Mouse (Mus musculus) cerebral cortex, adult 2 months (tissue): ENCODE results near the gene Tmem121b.

ENCODE experiments used
- WGBS: fragments of 180-500 bp; shearing (Covaris S2); methylation state at CpG from one replicate; pipeline ENCODE4 v1.1.7; 2018; 5-methylcytosine and 5-hydroxymethylcytosine counted together

The Tmem121b gene

GRCm38 (mm10) chr6:120492499-120493373 is 871 bp downstream of the Tmem121b start:
- WGBS: 1% methylated on average over 95 of the region's 95 CpGs

GRCm38 (mm10) chr6:120491862-120492498 is 1.6 kb downstream of the Tmem121b start:
- WGBS: 12% methylated on average over 22 of the region's 22 CpGs

- 20% methylated on average over 7 of the region's 7 CpGs for WGBS
Observed at GRCm38 (mm10) chr6:120491064-120491463, 2.5 kb downstream of the Tmem121b start.

- WGBS: 49% methylated on average over 2 of the region's 2 CpGs
Observed at GRCm38 (mm10) chr6:120489461-120489860, 4.1 kb downstream of the Tmem121b start.

- 40% methylated on average over 3 of the region's 3 CpGs for WGBS
Observed at GRCm38 (mm10) chr6:120488647-120489046, 5.0 kb downstream of the Tmem121b start.

- 36% methylated on average over 8 of the region's 8 CpGs for WGBS
Observed at GRCm38 (mm10) chr6:120486051-120486510, 7.5 kb downstream of the Tmem121b start.

- WGBS: 48% methylated on average over 3 of the region's 3 CpGs
Observed at GRCm38 (mm10) chr6:120485038-120485437, 8.6 kb downstream of the Tmem121b start.

GRCm38 (mm10) chr6:120483211-120483626 is 10.4 kb downstream of the Tmem121b start:
- 17% methylated on average over 8 of the region's 8 CpGs for WGBS

- WGBS: 26% methylated on average over 6 of the region's 6 CpGs
Observed at GRCm38 (mm10) chr6:120482756-120483155, 10.9 kb downstream of the Tmem121b start.

- WGBS: 76% methylated on average over 14 of the region's 14 CpGs
Observed at GRCm38 (mm10) chr6:120482021-120482420, 11.6 kb downstream of the Tmem121b start.

GRCm38 (mm10) chr6:120481538-120481937 is 12.1 kb downstream of the Tmem121b start:
- WGBS: 76% methylated on average over 6 of the region's 6 CpGs

GRCm38 (mm10) chr6:120480361-120480760 is 13.2 kb downstream of the Tmem121b start:
- WGBS: 57% methylated on average over 5 of the region's 5 CpGs

- WGBS: 84% methylated on average over 2 of the region's 2 CpGs
Observed at GRCm38 (mm10) chr6:120479302-120479701, 14.3 kb downstream of the Tmem121b start.

GRCm38 (mm10) chr6:120475288-120475687 is 18.3 kb downstream of the Tmem121b start:
- WGBS: 87% methylated on average over 8 of the region's 8 CpGs

GRCm38 (mm10) chr6:120473427-120473826 is 20.2 kb downstream of the Tmem121b start:
- WGBS: 57% methylated on average over 5 of the region's 5 CpGs

- 49% methylated on average over 8 of the region's 8 CpGs for WGBS
Observed at GRCm38 (mm10) chr6:120472455-120473140, 21.0 kb downstream of the Tmem121b start.

- 21% methylated on average over 5 of the region's 5 CpGs for WGBS
Observed at GRCm38 (mm10) chr6:120471991-120472441, 21.6 kb downstream of the Tmem121b start.

- 75% methylated on average over 1 of the region's 1 CpGs for WGBS
Observed at GRCm38 (mm10) chr6:120470666-120471065, 22.9 kb downstream of the Tmem121b start.

GRCm38 (mm10) chr6:120469268-120469667 is 24.3 kb downstream of the Tmem121b start:
- 74% methylated on average over 3 of the region's 3 CpGs for WGBS

GRCm38 (mm10) chr6:120468259-120468658 is 25.3 kb downstream of the Tmem121b start:
- 97% methylated on average over 4 of the region's 4 CpGs for WGBS

GRCm38 (mm10) chr6:120466609-120467329 is 26.8 kb downstream of the Tmem121b start:
- WGBS: 79% methylated on average over 10 of the region's 10 CpGs
